Mouse (Mus musculus) myocyte (in vitro differentiated cells): ENCODE data around the gene Olfr1437.

Experiments
- CEBPB ChIP-seq: IDR thresholded peaks from 2 replicates; pipeline ENCODE4 v1.6.1; 2011; ENCODE audit warnings: mild to moderate bottlenecking, moderate library complexity; ENCODE audit not compliant: poor library complexity, insufficient read depth, severe bottlenecking
- E2F4 ChIP-seq: IDR thresholded peaks from one replicate; pipeline ENCODE4 v1.6.1; 2011; ENCODE audit warnings: mild to moderate bottlenecking, control low read depth, moderate library complexity; ENCODE audit not compliant: insufficient read depth
- MYOG ChIP-seq, 3 experiments: IDR thresholded peaks; one replicate each; pipeline ENCODE4 v1.6.1; 2011; ENCODE audit warnings: control low read depth in 2 of 3, low read depth in 2 of 3, mild to moderate bottlenecking in 2 of 3; ENCODE audit not compliant: insufficient read length in 2 of 3, control insufficient read depth in 1 of 3, insufficient read depth in 1 of 3
- POLR2A ChIP-seq: IDR thresholded peaks from one replicate; pipeline ENCODE4 v1.6.1; 2011; ENCODE audit warnings: low read depth, mild to moderate bottlenecking, control low read depth, moderate library complexity; ENCODE audit not compliant: insufficient read length
- SRF ChIP-seq: IDR thresholded peaks from one replicate; pipeline ENCODE4 v1.6.1; 2011; ENCODE audit warnings: low read depth; ENCODE audit not compliant: control insufficient read depth, insufficient read length
- TCF3 ChIP-seq: IDR thresholded peaks from one replicate; pipeline ENCODE4 v1.6.1; 2011; ENCODE audit warnings: low read depth, control low read depth; ENCODE audit not compliant: insufficient read length
- USF1 ChIP-seq: IDR thresholded peaks from one replicate; pipeline ENCODE4 v1.6.1; 2011; ENCODE audit warnings: low read depth, mild to moderate bottlenecking, control low read depth, moderate library complexity

DNA sequence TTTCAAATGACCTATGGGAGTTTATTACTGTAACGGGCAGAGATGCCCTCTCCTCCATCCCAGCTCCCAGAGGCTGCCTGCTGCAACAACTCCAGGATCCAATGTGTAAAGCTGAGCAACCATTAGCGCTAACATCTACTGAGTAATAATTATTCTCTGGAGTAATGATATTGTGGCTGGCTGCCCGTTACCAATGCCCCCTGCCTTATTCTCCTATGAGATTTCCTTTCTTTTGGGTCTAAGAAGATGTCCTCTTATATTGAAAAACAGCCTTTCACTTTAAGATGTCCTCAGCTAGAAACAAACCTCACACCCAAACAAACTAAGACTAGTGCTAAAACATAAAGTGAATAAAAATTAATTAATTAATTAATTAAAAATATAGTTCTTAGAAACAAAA lies 10.9 kb upstream of the Olfr1437 start, which contains the start of gene Olfr1438-ps1:
- TF ChIP-seq E2F4 (no peak), SRF (no peak), MYOG (IDR thresholded peaks at IDR 0.05; ENCODE audit: control insufficient read depth in 1 of 3, insufficient read depth in 1 of 3, insufficient read length in 2 of 3, low read depth in 2 of 3) (no peak), POLR2A (no peak), CEBPB (no peak), TCF3 (no peak), USF1 (no peak)
